ENCODE assay signal across 16 mouse cellular contexts in the genomic region with DNA sequence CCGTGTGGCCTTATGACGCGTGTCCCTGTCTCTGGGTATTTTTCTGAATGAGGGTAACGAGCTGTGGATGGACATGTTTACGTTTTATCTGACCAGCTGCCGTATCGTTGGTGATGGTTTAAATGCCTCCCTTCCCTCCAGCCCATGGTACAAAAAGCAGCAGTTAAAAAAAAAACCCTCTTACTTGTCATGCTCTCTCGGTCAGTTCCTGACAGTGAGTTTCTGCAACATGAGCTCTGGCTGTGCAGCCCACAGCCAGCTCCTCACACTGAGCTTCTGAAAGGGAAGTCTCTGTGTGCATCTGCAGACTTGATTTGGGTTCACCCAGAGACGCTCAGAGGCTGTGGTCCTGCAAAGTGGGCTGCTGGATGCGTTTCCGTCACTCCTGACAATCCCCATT.
"Had no signal": no experiment of that assay in that cellular context is flagged by ENCODE, and none has a peak within 500 bp of the region (broad histone marks: within the 10 kb centered on the region; RNA-seq: fewer than 3 reads in every experiment).

No protein-coding gene starts in this region.

- H3K4me1 ChIP-seq: liver, embryonic 13.5 days; lung, embryonic 15.5 days; midbrain, embryonic 12.5 days; neural tube, embryonic 13.5 days had no signal

- ATAC-seq: hindbrain, postnatal 0 days; inflammation-experienced regulatory T-cells, adult 6 months; intestine, embryonic 16.5 days; midbrain, embryonic 16.5 days had no signal

- H3K9ac ChIP-seq: liver, embryonic 13.5 days; lung, embryonic 15.5 days; midbrain, embryonic 12.5 days; neural tube, embryonic 13.5 days had no signal

- H3K4me2 ChIP-seq: liver, embryonic 13.5 days; lung, embryonic 15.5 days; midbrain, embryonic 12.5 days; neural tube, embryonic 13.5 days had no signal

- H3K9me3 ChIP-seq: liver, embryonic 13.5 days; lung, embryonic 15.5 days; midbrain, embryonic 12.5 days; neural tube, embryonic 13.5 days had no signal

- DNase-seq: kidney, adult 9 months; kidney, postnatal 36 days; layer of hippocampus, postnatal 36 days; liver, embryonic 13.5 days; retina, postnatal 1 day; thymus, adult 18-20 months; thymus, postnatal 36 days had no signal

- H3K4me3 ChIP-seq: left cerebral cortex, adult 2 months; liver, embryonic 13.5 days; lung, embryonic 15.5 days; midbrain, embryonic 12.5 days; myocyte; neural tube, embryonic 13.5 days had no signal

- H3K27ac ChIP-seq: hindbrain, postnatal 0 days; left cerebral cortex, adult 2 months; liver, embryonic 13.5 days; lung, embryonic 15.5 days; midbrain, embryonic 12.5 days; neural tube, embryonic 13.5 days had no signal

- H3K27me3 ChIP-seq: liver, embryonic 13.5 days; lung, embryonic 15.5 days; midbrain, embryonic 12.5 days; neural tube, embryonic 13.5 days had no signal

- H3K36me3 ChIP-seq: liver, embryonic 13.5 days; midbrain, embryonic 12.5 days; neural tube, embryonic 13.5 days had no signal
